Mouse (Mus musculus) heart, adult 18-20 months (tissue): ENCODE data around the gene 1700018G05Rik. TPM values are rescaled to one million over a fixed set of nuclear protein-coding genes. Genes with fewer than 3 reads are reported as not detected.
A peak's percentile ranks its signal among the peaks of the same experiment; 100 is the strongest.
"Not testable (repeated sequence)": the region's sequence is repeated elsewhere in the genome, so short reads cannot be mapped to it uniquely, and the experiment has no call there.

Source experiments
- DNase-seq, 2 experiments: peaks; one replicate each; pipeline ENCODE4 v3.0.0; 2021 to 2022; ENCODE audit warnings: mixed read lengths in 1 of 2
- long read RNA-seq, 2 experiments: library from polyadenylated mRNA; stranded (forward); transcript quantifications; one replicate each; pipeline ENCODE4 v2.0.0; 2021
- total RNA-seq, 2 experiments: library from RNA; stranded (reverse); gene quantifications; 2 replicates each; pipeline ENCODE4 v1.2.3; 2021

The 1700018G05Rik gene
- total RNA-seq: not detected
- long read RNA-seq, experiment 1: 0 reads
- long read RNA-seq, experiment 2: 0 reads

DNA sequence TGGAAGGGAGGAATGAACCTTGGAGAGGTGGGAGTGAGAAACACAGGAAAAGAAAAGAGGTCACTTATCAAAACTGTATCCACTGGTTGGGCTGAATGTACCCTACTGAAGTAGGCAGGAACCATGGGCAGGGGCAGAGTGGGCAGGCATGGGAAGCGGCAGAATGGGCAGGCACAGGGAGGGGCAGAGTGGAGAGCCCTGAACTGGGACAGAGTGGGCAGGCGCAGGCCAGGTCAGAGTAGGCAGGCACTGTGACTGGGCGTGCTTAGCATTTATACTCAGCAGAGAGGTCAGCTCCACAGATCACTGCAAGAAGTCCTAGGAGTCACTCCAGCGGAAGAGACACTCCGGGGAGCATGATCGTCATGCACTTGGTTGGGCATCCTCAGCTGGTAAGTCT, at the start of gene 1700018G05Rik:
Gene 1700018G05Rik (plus strand): TSS at position 301 of the 400 bp plus-strand sequence.
- not testable (repeated sequence) for DNase-seq

DNA sequence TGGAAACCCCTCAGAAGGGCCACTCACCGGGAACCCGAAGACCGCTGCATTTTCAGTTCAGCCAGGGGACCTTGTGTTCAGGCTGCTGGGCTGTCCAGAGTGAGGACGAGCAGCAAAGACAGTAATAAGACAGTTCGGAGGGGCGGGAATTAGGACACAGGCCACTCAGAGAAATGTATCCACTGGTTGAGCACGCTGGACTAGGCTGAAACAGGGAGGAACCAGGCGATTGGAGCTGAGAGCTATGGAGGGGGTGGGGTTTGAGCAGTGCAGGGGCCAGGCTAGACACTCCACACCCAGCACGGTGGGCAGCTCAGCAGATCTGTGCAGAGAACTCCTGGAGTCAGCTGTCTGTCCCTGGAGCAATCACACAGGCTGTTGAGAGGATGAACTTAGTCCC, 19.6 kb upstream of the 1700018G05Rik start, which contains the start of the genes Dmrtc1a and 1700011M02Rik:
Gene Dmrtc1a (minus strand): TSS at position 101 of the 400 bp plus-strand sequence.
Gene 1700011M02Rik (plus strand): TSS at position 319 of the 400 bp plus-strand sequence.
- DNase-seq: not testable (repeated sequence)

DNA sequence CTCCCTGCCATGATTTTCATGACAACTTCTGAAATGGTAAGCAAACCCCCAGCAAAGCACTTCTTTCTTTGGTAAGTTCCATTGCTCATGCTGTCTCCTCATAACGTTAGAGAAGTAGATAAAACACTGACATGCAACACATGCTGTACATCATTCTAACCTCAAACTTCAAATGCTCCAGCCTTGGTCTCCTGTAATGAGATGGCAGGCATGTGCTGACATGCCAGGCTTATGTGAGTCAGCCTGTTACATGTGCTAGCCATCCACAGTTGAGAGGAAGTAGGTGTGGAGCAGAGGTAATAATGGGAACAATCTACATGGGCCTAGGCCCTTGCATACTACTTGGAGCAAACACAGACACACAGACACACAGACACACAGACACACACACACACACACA, 13.3 kb upstream of the 1700018G05Rik start:
- not testable (repeated sequence) for DNase-seq

DNA sequence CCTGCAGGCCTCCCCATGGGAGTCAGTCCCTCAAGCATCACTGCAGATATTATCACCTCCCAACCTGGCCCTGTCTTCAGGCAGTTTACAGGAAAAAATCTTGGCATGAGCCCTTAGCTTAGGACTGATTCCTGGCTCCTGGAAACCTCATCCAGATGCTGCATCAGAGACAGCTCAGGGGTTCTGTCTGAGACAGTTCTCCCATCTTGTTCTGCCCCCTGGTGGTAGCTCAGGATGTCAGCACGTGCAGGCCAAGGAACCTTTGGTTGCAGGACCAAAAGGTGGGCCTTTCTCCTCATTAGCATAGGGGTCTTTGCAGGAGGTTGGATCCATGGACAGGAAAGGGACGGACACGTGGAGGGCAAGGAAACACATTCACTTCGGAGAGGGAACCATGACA, 1.5 kb upstream of the 1700018G05Rik start:
- peak in 1 of 2 experiments; percentile 34 for DNase-seq

DNA sequence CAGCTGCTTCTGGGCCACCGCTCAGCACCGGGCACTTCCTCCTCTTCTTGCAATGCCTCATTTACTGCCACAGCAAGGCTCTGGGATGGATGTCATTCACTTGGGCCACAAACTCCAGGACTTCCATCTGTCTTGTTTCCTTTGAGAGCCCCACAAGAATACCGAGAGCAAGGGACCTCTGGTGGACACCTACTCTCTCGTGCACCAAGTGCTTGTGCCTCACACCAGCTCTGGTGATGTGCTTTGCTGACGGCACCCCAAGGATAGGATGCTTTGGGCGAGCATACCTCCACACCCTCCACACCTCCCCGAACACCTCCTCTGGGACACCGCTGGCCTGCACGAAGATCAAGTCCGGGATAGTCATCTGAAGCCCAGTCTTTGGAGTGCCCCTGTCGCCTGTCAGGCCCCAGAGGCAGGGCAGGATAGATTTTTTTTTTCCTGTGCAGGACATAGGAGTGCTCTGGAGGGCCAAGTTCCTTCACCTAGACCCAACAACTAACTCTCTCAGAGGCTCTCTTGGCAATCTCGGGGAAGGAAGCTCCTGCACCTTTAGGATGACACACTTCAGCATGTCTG, 4.9 kb downstream of the 1700018G05Rik start:
- no peak for DNase-seq

DNA sequence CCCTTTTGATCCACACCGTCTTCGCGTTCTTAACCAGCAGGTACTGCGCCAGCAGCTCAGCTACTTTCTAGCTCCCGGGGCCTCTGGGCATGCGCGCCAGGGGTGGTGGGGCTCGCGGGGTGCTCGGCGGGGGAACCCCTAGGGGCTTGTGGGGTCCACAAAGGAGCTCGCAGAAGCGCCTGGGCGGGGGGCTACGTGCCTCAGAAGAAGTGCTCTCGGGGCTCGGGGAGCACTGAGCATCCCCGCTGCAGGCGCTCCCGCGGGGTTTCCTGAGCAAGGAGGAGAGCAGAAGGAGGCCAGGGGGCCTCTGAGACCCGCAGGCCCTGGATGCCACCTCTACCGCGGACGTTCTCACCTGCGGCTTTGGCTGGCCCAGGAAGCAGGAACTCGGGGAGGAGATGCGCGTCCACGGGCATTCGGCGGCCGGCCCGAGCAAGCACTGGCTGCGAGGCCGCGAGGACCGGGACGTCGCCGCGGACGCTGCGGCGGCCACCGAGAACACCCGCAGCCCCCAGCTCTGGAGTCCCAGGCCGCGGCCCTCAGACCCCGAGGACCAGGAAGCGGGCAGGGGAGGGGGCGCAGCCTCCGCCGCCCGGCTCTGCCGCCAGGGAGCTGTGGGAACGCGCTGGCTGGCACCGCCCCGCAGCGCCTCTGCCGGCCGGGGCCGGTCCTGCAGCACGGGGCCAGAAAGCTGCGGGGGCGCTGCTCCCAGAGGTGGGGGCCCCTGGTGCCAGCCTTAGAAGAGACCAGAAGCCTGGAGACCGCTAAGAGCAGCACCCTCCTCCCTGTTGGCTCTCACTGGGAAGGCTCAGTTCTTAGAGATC, 5.6 kb downstream of the 1700018G05Rik start:
- peak; percentile 13 to 28 for DNase-seq

DNA sequence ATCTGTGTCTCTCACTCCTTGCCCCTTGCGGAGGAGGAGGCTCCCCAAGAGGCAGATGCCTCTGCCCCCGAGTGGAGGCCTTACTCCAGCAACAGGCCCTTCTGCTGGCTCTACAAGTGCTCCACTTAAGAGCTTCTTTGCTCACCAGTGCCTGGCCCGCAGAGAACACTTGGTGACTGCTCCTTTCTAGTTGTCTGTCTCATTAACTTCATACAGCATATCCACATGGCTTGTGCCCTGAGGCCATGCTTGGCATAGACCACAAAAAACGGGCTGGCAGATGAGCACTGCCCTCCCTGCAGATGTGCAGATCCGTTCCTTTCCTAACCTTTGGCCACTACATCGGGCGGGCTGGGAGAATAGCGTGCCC, 6.2 kb downstream of the 1700018G05Rik start:
- no peak for DNase-seq

DNA sequence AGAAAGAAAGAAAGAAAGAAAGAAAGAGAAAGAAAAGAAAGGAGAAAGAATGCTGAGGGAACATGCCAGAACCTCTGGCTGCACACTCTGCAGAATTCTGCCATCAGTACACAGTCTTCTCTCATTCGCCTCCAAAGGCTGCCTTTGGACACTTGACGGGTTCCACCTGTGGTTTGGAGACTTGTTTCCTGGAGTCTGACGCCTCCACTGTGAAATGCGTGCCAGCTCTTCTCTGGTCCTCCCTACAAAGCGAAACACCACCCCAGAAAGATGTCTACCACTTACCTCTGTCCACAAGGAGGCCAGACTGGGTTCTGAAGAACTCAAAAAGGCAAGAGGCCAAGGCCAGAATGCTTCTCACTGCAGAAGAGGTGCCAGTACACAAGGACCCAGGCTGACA, 8.6 kb downstream of the 1700018G05Rik start:
- peak; percentile 19 to 42 for DNase-seq

DNA sequence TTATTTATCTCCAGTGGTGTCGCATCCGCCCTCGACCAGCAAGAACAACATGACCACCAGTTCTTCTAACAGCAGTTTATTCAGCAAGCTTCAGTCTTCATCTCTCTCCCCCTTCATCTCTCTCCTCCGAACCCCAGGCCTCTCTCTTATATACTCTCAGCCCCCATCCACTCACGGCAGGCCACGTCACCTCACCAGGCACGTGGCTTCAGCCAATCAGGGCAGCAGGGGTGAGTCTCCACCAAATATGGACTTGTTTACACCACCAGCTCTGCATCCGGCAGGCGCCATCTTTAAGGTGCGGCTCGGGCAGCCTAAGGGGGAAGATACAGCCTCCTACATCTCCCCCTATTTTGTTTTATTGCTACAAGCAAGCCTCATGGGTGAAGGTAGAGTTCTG, 22.0 kb downstream of the 1700018G05Rik start:
- DNase-seq: not testable (repeated sequence)

DNA sequence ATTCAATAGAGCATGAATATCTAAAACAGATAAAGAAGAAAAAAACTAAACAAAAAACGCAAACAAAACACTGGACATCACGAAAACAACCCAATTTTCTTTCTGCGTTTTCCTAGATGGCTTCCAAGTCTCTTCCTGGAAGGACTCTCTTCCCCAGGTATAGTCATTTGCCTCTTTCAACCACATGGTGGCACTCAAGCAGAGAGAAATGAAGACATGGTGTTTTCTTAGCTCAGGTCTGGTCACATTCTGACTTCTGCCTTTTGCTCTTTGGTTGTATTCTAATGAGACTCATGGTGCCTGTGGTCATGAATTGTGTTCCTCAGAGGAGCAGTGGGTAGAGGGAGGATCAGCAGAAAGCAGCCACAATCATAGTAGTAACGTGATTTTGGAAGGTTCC, 30.7 kb downstream of the 1700018G05Rik start:
- DNase-seq: peak; percentile 4 to 15

DNA sequence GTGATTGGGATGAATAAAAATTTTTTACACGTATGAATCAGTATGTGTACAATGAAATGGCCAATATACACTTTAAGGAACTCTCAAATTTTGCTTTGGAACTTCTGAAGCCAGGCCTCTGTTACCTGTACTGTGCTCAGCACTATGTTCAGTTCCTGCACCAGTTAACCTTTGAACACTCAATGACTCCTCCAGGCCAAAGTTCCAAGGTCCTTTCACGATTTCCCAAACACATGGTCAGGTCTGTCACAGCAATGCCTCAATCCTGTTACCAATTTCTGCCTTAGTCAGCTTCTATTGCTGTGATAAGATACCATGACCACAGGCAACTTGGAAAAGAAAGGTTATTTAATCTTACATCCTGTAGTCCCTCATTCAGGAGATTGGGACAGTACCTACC, 32.4 kb downstream of the 1700018G05Rik start:
- no peak for DNase-seq

Other genes starting within 250 kb of the 1700018G05Rik start
- not detected for gene Gm3880, start 241.4 kb upstream of the 1700018G05Rik start, total RNA-seq
- gene Gm9112, start 220.7 kb upstream of the 1700018G05Rik start, total RNA-seq: not detected
- not detected for gene Dmrtc1b, start 220.5 kb upstream of the 1700018G05Rik start, total RNA-seq
- not detected for gene Dmrtc1c1, start 125.4 kb upstream of the 1700018G05Rik start, total RNA-seq
- gene Dmrtc1c2, start 73.8 kb upstream of the 1700018G05Rik start, total RNA-seq: not detected
- not detected for gene 1700031F05Rik, start 60.4 kb upstream of the 1700018G05Rik start, total RNA-seq
- gene Dmrtc1a, start 19.7 kb upstream of the 1700018G05Rik start, total RNA-seq: under 1 TPM in 1 of 2 experiments, not detected in 1; 0.26 TPM
- not detected for gene 1700011M02Rik, start 19.5 kb upstream of the 1700018G05Rik start, total RNA-seq